Mouse (Mus musculus) olfactory bulb, adult 2 months (tissue): Measurements from ENCODE around the gene Fbxo2.

Experiments used
- CTCF ChIP-seq: fragments of 200-500 bp; IDR thresholded peaks from 2 replicates; pipeline ENCODE4 v1.5.1; 2012; ENCODE audit warnings: low read depth, mild to moderate bottlenecking, low read length, moderate library complexity; ENCODE audit not compliant: insufficient read depth
- POLR2A ChIP-seq: fragments of 200-500 bp; IDR thresholded peaks from 2 replicates; pipeline ENCODE4 v1.6.1; 2012; ENCODE audit warnings: mild to moderate bottlenecking, low read depth, low read length, moderate library complexity; ENCODE audit not compliant: insufficient read depth

- TF ChIP-seq CTCF (no peak), POLR2A (no peak)
Observed at GRCm38 (mm10) chr4:148174495-148174862, 14.1 kb downstream of the Fbxo2 start.
